21 mouse cellular contexts compared by ENCODE assay signal in the genomic region with DNA sequence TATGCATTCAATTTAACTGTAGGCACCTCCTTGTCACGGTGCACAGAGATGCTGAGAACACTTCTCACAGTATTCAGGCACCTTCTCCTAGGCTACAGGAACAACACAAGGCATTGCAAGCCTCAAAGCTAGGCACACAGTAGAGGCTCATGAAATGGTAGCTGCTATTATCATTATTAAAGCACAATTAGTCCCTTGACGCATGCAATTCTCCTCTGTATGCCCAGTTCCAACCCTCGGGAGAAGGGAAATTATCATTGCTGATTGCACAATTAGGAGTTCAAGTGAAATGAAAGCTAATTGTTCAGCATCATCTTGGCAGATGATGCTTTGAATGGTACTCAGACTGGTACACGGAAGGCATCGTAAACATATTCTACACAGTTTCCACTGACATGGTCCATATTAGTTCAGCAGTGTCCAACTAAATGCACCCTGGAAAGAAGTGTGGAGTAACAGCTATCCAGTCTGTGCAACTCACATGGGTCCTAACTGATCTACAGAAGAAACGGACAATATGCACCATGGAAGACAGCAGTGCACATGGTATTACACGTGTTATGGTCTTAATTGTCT.
A peak's percentile ranks its signal among the peaks of the same experiment; 100 is the strongest.
DNase-seq lines count a peak whose midpoint lies in the region; ATAC-seq and TF ChIP-seq lines count a peak whose summit lies in the region.
"Had no signal": no experiment of that assay in that cellular context is flagged by ENCODE, and none has a peak within 500 bp of the region (broad histone marks: within the 10 kb centered on the region; RNA-seq: fewer than 3 reads in every experiment).

No protein-coding gene starts in this region.

- H3K4me1 ChIP-seq in hindbrain, embryonic 13.5 days (replicated peaks) = peaks cover 19% of the 10 kb centered on the region
- no peaks in the 10 kb centered on the region for H3K4me1 ChIP-seq in hindbrain, embryonic 10.5 days (replicated peaks)
- no peaks in the 10 kb centered on the region for H3K4me1 ChIP-seq in midbrain, postnatal 0 days (ENCODE audit: insufficient read depth, low read length)
- no peaks in the 10 kb centered on the region for H3K4me1 ChIP-seq in midbrain, embryonic 15.5 days
- peaks cover 31% of the 10 kb centered on the region for H3K4me1 ChIP-seq in forebrain, embryonic 13.5 days
- H3K4me1 ChIP-seq: megakaryocyte, embryonic 14.5 days had no signal

- WGBS in hindbrain, embryonic 13.5 days = 61% methylated on average over 7 of the region's 7 CpGs
- 91% methylated on average over 7 of the region's 7 CpGs for WGBS in hindbrain, embryonic 10.5 days
- WGBS in midbrain, postnatal 0 days = 83% methylated on average over 7 of the region's 7 CpGs
- 81% methylated on average over 7 of the region's 7 CpGs for whole genome bisulfite sequencing in midbrain, embryonic 15.5 days
- 30% methylated on average over 7 of the region's 7 CpGs for WGBS in forebrain, embryonic 13.5 days

- 0 out of 2 replicates have a peak, but pooled peaks have one; percentile 39 for ATAC-seq in hindbrain, embryonic 13.5 days (ENCODE audit: low FRiP score)
- no peak for ATAC-seq in midbrain, postnatal 0 days (ENCODE audit: low FRiP score)
- no peak for ATAC-seq in midbrain, embryonic 15.5 days (replicated peaks)
- ATAC-seq in forebrain, embryonic 13.5 days = peak; percentile 87
- ATAC-seq: midbrain, embryonic 13.5 days had no signal

- H3K36me3 ChIP-seq in hindbrain, embryonic 13.5 days = peaks cover 10% of the 10 kb centered on the region
- H3K36me3 ChIP-seq in hindbrain, embryonic 10.5 days = peaks cover 13% of the 10 kb centered on the region
- H3K36me3 ChIP-seq in midbrain, postnatal 0 days (ENCODE audit: insufficient read depth, low read length) = no peaks in the 10 kb centered on the region
- H3K36me3 ChIP-seq in midbrain, embryonic 15.5 days (replicated peaks) = no peaks in the 10 kb centered on the region; the same call in 1 of the 2 replicates
- H3K36me3 ChIP-seq in forebrain, embryonic 13.5 days (ENCODE audit: poor library complexity, severe bottlenecking) = peaks cover 9% of the 10 kb centered on the region; the same call in 1 of the 2 replicates

- intact Hi-C loops in gastrocnemius, postnatal 36 days (cut with DNase I) = no loop called here

- TF ChIP-seq CTCF in midbrain, postnatal 0 days (IDR thresholded peaks at IDR 0.05) = no peak

- H3K27me3 ChIP-seq in hindbrain, embryonic 13.5 days = no peaks in the 10 kb centered on the region
- no peaks in the 10 kb centered on the region for H3K27me3 ChIP-seq in hindbrain, embryonic 10.5 days (ENCODE audit: insufficient read depth, poor library complexity, severe bottlenecking)
- no peaks in the 10 kb centered on the region for H3K27me3 ChIP-seq in midbrain, postnatal 0 days (ENCODE audit: insufficient read depth, low read length)
- H3K27me3 ChIP-seq in midbrain, embryonic 15.5 days (replicated peaks) = no peaks in the 10 kb centered on the region
- no peaks in the 10 kb centered on the region for H3K27me3 ChIP-seq in forebrain, embryonic 13.5 days
- H3K27me3 ChIP-seq: embryonic facial prominence, embryonic 13.5 days; hindbrain, embryonic 12.5 days; limb, embryonic 15.5 days; lung, embryonic 15.5 days; megakaryocyte, embryonic 14.5 days; midbrain, embryonic 13.5 days; Patski had no signal

- no peaks in the 10 kb centered on the region for H3K9me3 ChIP-seq in hindbrain, embryonic 13.5 days
- peaks cover 5% of the 10 kb centered on the region; the same call in 1 of the 2 replicates for H3K9me3 ChIP-seq in hindbrain, embryonic 10.5 days
- no peaks in the 10 kb centered on the region for H3K9me3 ChIP-seq in midbrain, postnatal 0 days (ENCODE audit: low read length)
- no peaks in the 10 kb centered on the region for H3K9me3 ChIP-seq in midbrain, embryonic 15.5 days
- H3K9me3 ChIP-seq in forebrain, embryonic 13.5 days (replicated peaks) = no peaks in the 10 kb centered on the region; the same call in 1 of the 2 replicates
- H3K9me3 ChIP-seq: hindbrain, embryonic 12.5 days; limb, embryonic 15.5 days; lung, embryonic 15.5 days had no signal

- peak overlapping the region; percentile 49; the same call in 1 of the 2 replicates for H3K27ac ChIP-seq in hindbrain, embryonic 13.5 days
- no peak overlapping the region for H3K27ac ChIP-seq in hindbrain, embryonic 10.5 days
- H3K27ac ChIP-seq in midbrain, postnatal 0 days (ENCODE audit: low read depth, low read length) = no peak overlapping the region
- no peak overlapping the region for H3K27ac ChIP-seq in midbrain, embryonic 15.5 days
- H3K27ac ChIP-seq in forebrain, embryonic 13.5 days = peak overlapping the region; percentile 62
- H3K27ac ChIP-seq: embryonic facial prominence, embryonic 13.5 days; hindbrain, embryonic 12.5 days; limb, embryonic 15.5 days; liver, embryonic 14.5 days; lung, embryonic 15.5 days; midbrain, embryonic 13.5 days had no signal

- no peak for DNase-seq in hindbrain, embryonic 10.5 days (ENCODE audit: low spot score)
- peak; percentile 61 for DNase-seq in midbrain, postnatal 0 days (ENCODE audit: low spot score)
- DNase-seq in retina, postnatal 1 day = peak; percentile 70
- DNase-seq in gastrocnemius, postnatal 36 days = no peak
- DNase-seq: adrenal gland, adult 2 months; cerebellum, adult 2 months; left cerebral cortex, postnatal 4 days; lung, postnatal 36 days; right cerebral cortex, postnatal 14 days had no signal

- H3K4me3 ChIP-seq in hindbrain, embryonic 13.5 days = no peak overlapping the region
- H3K4me3 ChIP-seq in hindbrain, embryonic 10.5 days = no peak overlapping the region
- no peak overlapping the region for H3K4me3 ChIP-seq in midbrain, postnatal 0 days (ENCODE audit: low read depth, low read length)
- H3K4me3 ChIP-seq in midbrain, embryonic 15.5 days = no peak overlapping the region
- no peak overlapping the region for H3K4me3 ChIP-seq in forebrain, embryonic 13.5 days
- H3K4me3 ChIP-seq: embryonic facial prominence, embryonic 13.5 days; hindbrain, embryonic 12.5 days; limb, embryonic 15.5 days; lung, embryonic 15.5 days; megakaryocyte, embryonic 14.5 days; midbrain, embryonic 13.5 days had no signal

- H3K9ac ChIP-seq in hindbrain, embryonic 13.5 days = no peak overlapping the region
- H3K9ac ChIP-seq in midbrain, postnatal 0 days (replicated peaks; ENCODE audit: low read length, poor library complexity, severe bottlenecking) = no peak overlapping the region
- no peak overlapping the region for H3K9ac ChIP-seq in midbrain, embryonic 15.5 days
- no peak overlapping the region for H3K9ac ChIP-seq in forebrain, embryonic 13.5 days
- H3K9ac ChIP-seq: embryonic facial prominence, embryonic 13.5 days; hindbrain, embryonic 12.5 days; limb, embryonic 15.5 days; liver, embryonic 14.5 days; lung, embryonic 15.5 days; midbrain, embryonic 13.5 days had no signal

- H3K4me2 ChIP-seq in hindbrain, embryonic 13.5 days = no peak overlapping the region
- H3K4me2 ChIP-seq in midbrain, postnatal 0 days (ENCODE audit: low read depth, low read length, poor library complexity, severe bottlenecking) = no peak overlapping the region
- H3K4me2 ChIP-seq in midbrain, embryonic 15.5 days = no peak overlapping the region
- H3K4me2 ChIP-seq in forebrain, embryonic 13.5 days = no peak overlapping the region
- H3K4me2 ChIP-seq: embryonic facial prominence, embryonic 13.5 days; heart, embryonic 11.5 days; hindbrain, embryonic 12.5 days; limb, embryonic 15.5 days; lung, embryonic 15.5 days; midbrain, embryonic 13.5 days had no signal

Comparison
In these comparisons a context has a peak if more than half of its experiments do, and no peak if none do; other contexts are left out.
1. H3K27ac ChIP-seq: peak in hindbrain, embryonic 13.5 days (single experiment) and forebrain, embryonic 13.5 days (single experiment); none in hindbrain, embryonic 10.5 days (single experiment), midbrain, postnatal 0 days (single experiment) and midbrain, embryonic 15.5 days (single experiment).
2. ATAC-seq: peak in hindbrain, embryonic 13.5 days (single experiment) and forebrain, embryonic 13.5 days (single experiment); none in midbrain, postnatal 0 days (single experiment) and midbrain, embryonic 15.5 days (single experiment).
3. DNase-seq: peak in midbrain, postnatal 0 days (single experiment) and retina, postnatal 1 day (single experiment); none in hindbrain, embryonic 10.5 days (single experiment) and gastrocnemius, postnatal 36 days (0 of 2).